Mouse (Mus musculus): ENCODE measurements around the gene Atxn10. TPM values are rescaled to one million over a fixed set of nuclear protein-coding genes. Genes with fewer than 3 reads are reported as not detected.

Gene Atxn10
- polyA plus RNA-seq, 1 experiment from 2014 or later, result 385 TPM

DNA sequence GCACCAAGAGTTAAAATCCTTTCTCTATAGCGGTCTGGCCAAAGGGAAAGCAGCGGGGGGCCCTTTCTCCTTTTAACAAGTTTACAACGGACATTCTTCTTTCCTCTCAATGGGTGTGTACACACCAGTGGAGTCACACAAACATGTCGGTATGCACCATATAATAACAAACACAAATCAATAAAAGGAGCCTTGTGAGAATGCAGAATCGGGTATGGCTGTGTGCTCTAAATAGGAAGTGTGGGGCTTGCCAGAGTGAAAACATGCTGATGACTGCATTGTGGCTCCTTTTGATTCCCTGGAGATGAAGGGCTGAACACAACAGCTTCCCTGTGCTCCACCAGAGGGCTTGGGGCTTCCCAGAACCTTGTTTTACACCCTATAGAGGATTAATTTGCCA is 128.1 kb downstream of the Atxn10 start:
- Histone ChIP-seq H3K9me3 (no peaks in the 10 kb centered on the region), H3K36me3 (peaks cover 51% of the 10 kb centered on the region), H3K4me1 (replicated peaks) (peaks cover 78% of the 10 kb centered on the region), H3K4me3 (no peak overlapping the region), H3K27me3 (ENCODE audit: insufficient read depth, poor library complexity, severe bottlenecking) (peaks cover 12% of the 10 kb centered on the region), H3K27ac (peak overlapping the region; percentile 87)
- 10% methylated on average over 5 of the region's 5 CpGs for WGBS
- DNase-seq (ENCODE audit: low spot score), result peak; percentile 63

DNA sequence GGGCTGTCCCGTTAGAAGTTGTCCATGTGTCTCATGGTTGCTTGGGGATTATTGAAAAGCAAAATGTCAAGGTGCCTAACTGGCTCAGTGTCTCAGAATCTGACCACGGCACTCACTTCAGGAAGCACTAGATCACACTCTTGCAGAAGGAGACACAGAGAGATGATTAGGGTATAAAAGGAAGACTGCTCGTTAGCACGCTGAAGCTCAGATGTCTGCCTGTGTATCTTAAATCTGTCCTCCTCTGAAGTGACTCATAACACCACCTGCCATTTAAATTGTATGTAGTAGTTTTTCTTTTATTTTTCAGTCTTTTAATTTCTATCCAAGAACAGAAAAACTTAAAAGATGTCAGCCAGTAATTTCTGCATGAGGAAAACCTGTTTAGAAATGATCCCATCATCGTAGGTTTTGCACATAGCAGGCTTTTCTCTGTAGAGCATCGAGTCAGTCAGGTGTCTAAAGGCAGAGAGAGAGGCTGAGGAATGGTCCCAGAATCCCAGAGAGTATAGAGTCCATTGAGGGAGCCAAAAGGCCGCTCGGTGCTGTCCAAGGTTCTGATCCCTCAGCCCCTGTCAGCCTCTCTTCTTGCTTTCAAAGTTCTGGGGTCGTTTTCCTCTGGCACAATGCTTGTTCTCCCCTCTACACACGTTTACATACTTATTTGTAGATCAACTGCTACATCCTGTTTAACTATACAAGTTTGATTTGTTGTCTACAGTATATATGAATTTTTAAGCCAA is 128.9 kb downstream of the Atxn10 start:
- WGBS, result 47% methylated on average over 10 of the region's 10 CpGs
- Histone ChIP-seq H3K4me3 (no peak overlapping the region), H3K4me1 (replicated peaks) (peaks cover 70% of the 10 kb centered on the region)

DNA sequence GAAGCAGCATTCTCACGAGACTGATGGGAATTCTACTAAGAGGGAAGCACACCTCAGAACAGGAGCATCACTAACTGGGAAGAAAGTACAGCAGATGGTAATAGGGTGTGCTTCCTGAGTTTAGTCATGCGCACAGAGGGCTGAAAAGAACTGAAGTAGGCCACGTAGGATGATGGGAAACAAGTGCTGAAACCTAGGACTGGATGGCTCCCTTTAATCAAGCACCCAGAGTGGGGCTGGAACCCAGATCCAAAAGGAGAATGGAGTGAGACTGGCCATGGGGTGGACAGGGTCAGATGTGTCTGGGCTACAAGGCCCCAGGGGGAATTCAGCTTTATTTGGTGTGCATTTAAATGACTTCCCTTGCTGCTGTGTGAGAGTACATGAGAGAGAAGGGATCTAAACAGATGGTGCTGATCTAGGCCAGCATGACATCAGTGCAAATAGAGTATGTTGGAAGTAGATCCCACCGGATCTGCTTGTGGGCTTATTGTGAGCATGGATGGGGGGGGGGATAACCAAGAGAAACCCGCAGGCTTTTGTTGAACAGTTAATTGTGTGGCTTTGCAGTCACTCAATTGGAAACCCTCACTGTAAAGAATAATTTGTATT is 130.5 kb downstream of the Atxn10 start:
- 88% methylated on average over 5 of the region's 5 CpGs for WGBS
- H3K4me3 ChIP-seq, result no peak overlapping the region
- no peak for DNase-seq (ENCODE audit: low spot score)
- H3K27me3 ChIP-seq (ENCODE audit: insufficient read depth, poor library complexity, severe bottlenecking), result peaks cover 12% of the 10 kb centered on the region
- peaks cover 67% of the 10 kb centered on the region for H3K36me3 ChIP-seq
- peaks cover 54% of the 10 kb centered on the region for H3K4me1 ChIP-seq (replicated peaks)
- H3K9me3 ChIP-seq, result no peaks in the 10 kb centered on the region
- H3K27ac ChIP-seq, result peak overlapping the region; percentile 87

More for the DNA sequence above, 128.9 kb downstream of the Atxn10 start:
- Histone ChIP-seq H3K27me3 (ENCODE audit: insufficient read depth, poor library complexity, severe bottlenecking) (peaks cover 12% of the 10 kb centered on the region), H3K36me3 (peaks cover 59% of the 10 kb centered on the region), H3K9me3 (no peaks in the 10 kb centered on the region), H3K27ac (peak overlapping the region; percentile 87)
- peak; percentile 35 for DNase-seq (ENCODE audit: low spot score)

DNA sequence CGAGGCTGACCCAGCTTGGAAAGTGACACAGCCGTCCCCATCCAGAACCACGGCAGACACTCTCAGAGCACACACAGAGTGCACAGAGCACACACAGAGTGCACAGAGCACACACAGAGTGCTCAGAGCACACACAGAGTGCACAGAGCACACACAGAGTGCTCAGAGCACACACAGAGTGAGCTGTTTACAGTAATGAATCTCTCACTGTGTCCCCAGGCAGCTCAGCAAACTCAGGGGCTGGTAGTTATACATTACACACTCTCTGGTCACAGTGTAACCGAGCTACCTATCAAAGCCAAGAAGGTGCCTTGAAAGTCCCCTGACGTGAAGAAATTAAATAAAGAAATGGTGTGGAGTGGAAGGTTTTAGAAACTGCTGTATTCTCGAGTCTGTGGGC is 133.4 kb downstream of the Atxn10 start:
- no peak for DNase-seq (ENCODE audit: low spot score)
- peaks cover 65% of the 10 kb centered on the region for H3K36me3 ChIP-seq
- peak overlapping the region; percentile 59; the same call in 1 of the 2 replicates for H3K27ac ChIP-seq
- no peak overlapping the region for H3K4me3 ChIP-seq
- H3K9me3 ChIP-seq, result no peaks in the 10 kb centered on the region
- WGBS, result 88% methylated on average over 6 of the region's 6 CpGs
- peaks cover 26% of the 10 kb centered on the region for H3K4me1 ChIP-seq (replicated peaks)
- peaks cover 12% of the 10 kb centered on the region for H3K27me3 ChIP-seq (ENCODE audit: insufficient read depth, poor library complexity, severe bottlenecking)

DNA sequence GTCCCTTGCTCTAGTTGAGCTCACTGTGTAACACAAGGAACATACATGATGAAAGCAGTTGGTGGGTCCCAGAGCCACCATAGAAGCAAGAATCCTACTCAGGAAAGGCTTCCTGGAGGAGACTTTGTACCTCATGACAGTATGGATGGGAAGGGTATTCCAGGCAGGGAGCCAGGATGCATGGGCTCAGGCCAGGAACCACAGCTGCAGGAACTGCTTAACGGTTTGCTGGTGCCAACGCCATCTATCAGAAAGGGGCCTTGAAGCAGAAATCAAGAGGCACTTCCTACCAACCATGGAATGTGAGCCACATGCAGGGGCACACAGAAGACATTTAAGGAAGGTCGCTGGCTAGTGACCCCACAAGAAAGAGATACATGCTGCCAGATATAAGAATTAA is 138.7 kb downstream of the Atxn10 start:
- H3K36me3 ChIP-seq, result peaks cover 25% of the 10 kb centered on the region
- H3K27me3 ChIP-seq (ENCODE audit: insufficient read depth, poor library complexity, severe bottlenecking), result peaks cover 10% of the 10 kb centered on the region; the same call in 1 of the 2 replicates
- WGBS, result 91% methylated on average over 3 of the region's 3 CpGs
- H3K27ac ChIP-seq, result no peak overlapping the region
- H3K4me1 ChIP-seq (replicated peaks), result peaks cover 16% of the 10 kb centered on the region
- no peak for DNase-seq (ENCODE audit: low spot score)
- no peaks in the 10 kb centered on the region for H3K9me3 ChIP-seq
- H3K4me3 ChIP-seq, result no peak overlapping the region

DNA sequence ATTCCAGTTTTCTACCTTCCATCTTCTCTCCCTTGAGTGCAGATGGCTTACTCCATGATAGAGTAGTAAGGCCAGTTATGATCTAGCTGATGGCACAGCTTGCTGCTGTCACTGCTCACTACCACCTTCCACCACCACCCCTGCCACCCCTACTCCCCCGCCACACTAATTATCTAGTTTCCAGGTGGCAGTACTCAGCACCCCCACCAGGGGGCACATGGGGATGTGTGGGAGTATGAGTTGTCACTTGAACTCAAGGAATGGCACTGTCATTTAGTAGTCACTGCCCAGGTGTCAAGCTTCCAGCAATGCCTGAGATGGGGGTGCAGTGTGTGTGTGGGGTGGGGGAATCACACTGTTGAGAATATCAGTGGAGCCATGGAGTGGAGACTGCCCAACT is 141.5 kb downstream of the Atxn10 start:
- H3K9me3 ChIP-seq, result no peaks in the 10 kb centered on the region
- no peak overlapping the region for H3K27ac ChIP-seq
- DNase-seq (ENCODE audit: low spot score), result peak; percentile 77
- H3K36me3 ChIP-seq, result peaks cover 5% of the 10 kb centered on the region
- peaks cover 35% of the 10 kb centered on the region for H3K27me3 ChIP-seq (ENCODE audit: insufficient read depth, poor library complexity, severe bottlenecking)
- H3K4me3 ChIP-seq, result no peak overlapping the region
- 16% methylated on average over 1 of the region's 1 CpGs for WGBS
- H3K4me1 ChIP-seq (replicated peaks), result peaks cover 45% of the 10 kb centered on the region

DNA sequence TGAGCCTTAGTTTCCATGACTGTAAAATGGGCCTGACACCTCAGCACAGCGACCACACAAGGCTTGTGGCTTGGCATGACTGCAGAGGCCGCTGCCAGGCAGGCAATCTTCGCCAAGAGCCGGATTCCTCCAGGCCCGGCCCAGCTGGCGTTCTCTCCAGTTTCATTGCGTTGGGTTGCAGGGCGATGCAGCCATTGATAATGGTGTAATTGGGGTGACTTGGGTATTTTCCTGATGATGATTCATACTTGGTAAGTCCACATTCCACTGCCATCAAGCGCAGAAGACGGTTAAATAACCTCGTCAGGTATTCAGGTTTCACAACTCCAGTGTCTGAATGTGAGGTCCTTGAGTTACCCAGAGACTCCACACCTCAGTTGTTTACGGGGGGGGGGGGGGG is 143.3 kb downstream of the Atxn10 start:
- DNase-seq (ENCODE audit: low spot score), result no peak
- peaks cover 50% of the 10 kb centered on the region for H3K27me3 ChIP-seq (ENCODE audit: insufficient read depth, poor library complexity, severe bottlenecking)
- WGBS, result 85% methylated on average over 12 of the region's 12 CpGs
- no peak overlapping the region for H3K4me3 ChIP-seq
- H3K4me1 ChIP-seq (replicated peaks), result peaks cover 54% of the 10 kb centered on the region
- H3K27ac ChIP-seq, result no peak overlapping the region
- no peaks in the 10 kb centered on the region for H3K9me3 ChIP-seq
- H3K36me3 ChIP-seq, result 0 out of 2 replicates have a peak, but pooled peaks cover 2% of the 10 kb centered on the region

DNA sequence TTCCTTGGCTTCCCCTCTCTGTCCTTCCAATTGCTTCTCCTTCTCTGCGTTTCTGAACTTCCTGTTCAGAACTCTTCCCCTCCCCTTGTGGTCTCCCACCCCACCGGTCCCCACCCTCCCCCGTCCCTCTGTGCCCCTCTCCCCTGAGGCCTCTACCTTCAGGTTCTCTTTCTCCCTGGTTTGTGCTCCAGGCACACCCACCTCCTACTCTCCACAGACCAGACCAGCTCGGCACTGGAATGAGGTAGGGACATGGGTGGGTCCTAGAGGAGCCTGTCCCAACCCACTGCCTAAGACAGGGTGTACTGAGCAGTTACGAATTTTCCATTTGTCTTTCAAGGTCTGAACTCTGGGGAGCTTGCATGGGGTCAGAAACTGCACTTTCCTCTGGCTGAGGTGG is 143.9 kb downstream of the Atxn10 start:
- 69% methylated on average over 5 of the region's 5 CpGs for WGBS
- Histone ChIP-seq H3K27ac (peak overlapping the region; percentile 81), H3K4me3 (no peak overlapping the region), H3K27me3 (ENCODE audit: insufficient read depth, poor library complexity, severe bottlenecking) (peaks cover 53% of the 10 kb centered on the region), H3K4me1 (replicated peaks) (peaks cover 54% of the 10 kb centered on the region), H3K36me3 (no peaks in the 10 kb centered on the region), H3K9me3 (no peaks in the 10 kb centered on the region)
- DNase-seq (ENCODE audit: low spot score), result no peak

DNA sequence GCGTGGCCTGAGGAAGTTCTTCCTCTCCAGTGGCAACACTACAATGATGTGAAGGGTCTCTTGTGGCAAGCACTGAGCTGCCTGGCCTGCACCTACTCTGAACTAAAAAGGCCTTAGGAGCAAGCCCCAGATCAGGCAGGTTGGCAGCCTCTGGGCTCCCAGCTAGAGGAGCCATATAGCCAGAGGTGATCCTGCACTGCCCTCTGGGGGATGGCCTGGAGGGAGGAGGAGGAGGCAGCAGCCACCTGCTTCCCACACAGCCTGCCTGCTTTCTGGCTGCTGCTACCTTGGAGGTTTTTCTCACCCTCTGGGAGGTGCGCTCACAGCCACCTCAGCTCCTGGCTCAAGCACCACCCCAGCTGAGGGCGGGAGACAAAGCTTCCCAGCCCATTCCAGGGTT is 144.6 kb downstream of the Atxn10 start:
- no peak for DNase-seq (ENCODE audit: low spot score)
- Histone ChIP-seq H3K36me3 (no peaks in the 10 kb centered on the region), H3K27ac (peak overlapping the region; percentile 81), H3K4me3 (no peak overlapping the region), H3K9me3 (no peaks in the 10 kb centered on the region), H3K27me3 (ENCODE audit: insufficient read depth, poor library complexity, severe bottlenecking) (peaks cover 53% of the 10 kb centered on the region), H3K4me1 (replicated peaks) (peaks cover 54% of the 10 kb centered on the region)
- 23% methylated on average over 3 of the region's 3 CpGs for whole genome bisulfite sequencing

DNA sequence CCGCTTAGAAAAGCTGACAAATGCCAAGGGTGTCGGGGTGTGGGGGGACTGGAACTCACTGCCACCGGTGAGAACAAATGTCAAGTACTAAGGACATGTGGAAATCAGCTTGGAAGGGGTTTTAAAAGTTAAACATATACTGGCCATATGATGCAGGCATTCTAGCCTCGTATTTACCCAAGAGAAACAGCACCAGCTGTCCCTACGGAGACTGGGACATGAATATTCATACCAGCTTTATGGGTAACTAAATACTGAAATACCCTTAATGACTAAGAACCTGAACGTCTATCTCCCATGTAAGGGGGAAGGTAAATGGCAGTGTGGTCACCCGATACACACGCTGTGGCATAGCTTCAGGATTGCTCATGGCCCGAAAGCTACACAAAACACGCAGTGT is 152.9 kb downstream of the Atxn10 start:
- peaks cover 55% of the 10 kb centered on the region for H3K27me3 ChIP-seq (ENCODE audit: insufficient read depth, poor library complexity, severe bottlenecking)
- peaks cover 3% of the 10 kb centered on the region; the same call in 1 of the 2 replicates for H3K9me3 ChIP-seq

DNA sequence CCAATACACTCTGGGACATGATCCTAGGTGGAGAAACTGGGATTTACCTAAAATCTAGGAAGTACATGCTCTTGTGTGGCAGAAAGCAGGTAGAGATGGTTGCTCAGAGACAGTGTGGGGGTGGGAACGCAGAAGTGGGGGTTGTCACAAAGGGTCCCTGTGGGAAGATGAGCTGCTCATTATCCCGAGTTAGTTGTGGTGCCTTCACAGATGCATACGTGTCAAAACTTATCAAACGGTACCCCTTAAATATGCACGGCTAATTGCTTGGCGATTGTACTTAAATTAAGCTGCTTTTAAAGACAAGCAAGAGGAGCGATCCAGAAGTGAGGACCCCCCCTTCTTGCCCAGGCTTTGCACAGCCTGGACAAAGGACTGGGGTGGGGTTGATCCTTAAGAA is 153.7 kb downstream of the Atxn10 start:
- H3K9me3 ChIP-seq, result peaks cover 3% of the 10 kb centered on the region; the same call in 1 of the 2 replicates
- no peaks in the 10 kb centered on the region for H3K36me3 ChIP-seq
- H3K27ac ChIP-seq, result peak overlapping the region; percentile 72
- no peak overlapping the region for H3K4me3 ChIP-seq
- WGBS, result 79% methylated on average over 7 of the region's 7 CpGs
- peaks cover 56% of the 10 kb centered on the region for H3K27me3 ChIP-seq (ENCODE audit: insufficient read depth, poor library complexity, severe bottlenecking)
- H3K4me1 ChIP-seq (replicated peaks), result peaks cover 36% of the 10 kb centered on the region
- DNase-seq (ENCODE audit: low spot score), result no peak

More for the DNA sequence above, 152.9 kb downstream of the Atxn10 start:
- H3K27ac ChIP-seq, result peak overlapping the region; percentile 2; the same call in 1 of the 2 replicates
- no peaks in the 10 kb centered on the region for H3K36me3 ChIP-seq
- WGBS, result 86% methylated on average over 10 of the region's 10 CpGs
- no peak overlapping the region for H3K4me3 ChIP-seq
- DNase-seq (ENCODE audit: low spot score), result no peak
- peaks cover 27% of the 10 kb centered on the region for H3K4me1 ChIP-seq (replicated peaks)

DNA sequence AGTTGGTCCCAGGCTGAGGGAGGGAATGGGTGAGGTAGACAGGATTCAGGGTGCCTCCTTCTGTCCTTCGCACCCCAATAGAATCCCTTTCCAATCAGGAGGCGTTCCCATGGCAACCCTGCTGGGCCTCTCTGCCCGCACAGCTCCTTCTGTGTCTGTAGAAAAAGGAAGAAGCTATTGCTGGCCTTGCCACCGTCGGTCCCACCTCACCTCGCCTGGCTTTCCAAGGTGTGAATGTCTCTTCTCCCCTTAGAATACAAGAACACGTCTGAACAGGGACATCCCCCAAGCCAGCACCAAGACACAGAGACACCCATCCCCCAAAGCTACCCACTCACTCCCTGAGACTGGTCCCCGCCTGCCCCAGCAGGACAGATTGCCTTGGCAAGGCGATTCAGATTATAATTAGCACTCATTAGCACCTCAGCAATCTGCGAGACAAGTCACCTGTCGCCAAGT is 158.1 kb downstream of the Atxn10 start:
- Histone ChIP-seq H3K4me1 (replicated peaks) (peaks cover 66% of the 10 kb centered on the region), H3K4me3 (no peak overlapping the region), H3K9me3 (no peaks in the 10 kb centered on the region), H3K27me3 (ENCODE audit: insufficient read depth, poor library complexity, severe bottlenecking) (peaks cover 84% of the 10 kb centered on the region), H3K36me3 (no peaks in the 10 kb centered on the region), H3K27ac (peak overlapping the region; percentile 78)
- WGBS, result 8% methylated on average over 11 of the region's 11 CpGs
- DNase-seq (ENCODE audit: low spot score), result peak; percentile 43

DNA sequence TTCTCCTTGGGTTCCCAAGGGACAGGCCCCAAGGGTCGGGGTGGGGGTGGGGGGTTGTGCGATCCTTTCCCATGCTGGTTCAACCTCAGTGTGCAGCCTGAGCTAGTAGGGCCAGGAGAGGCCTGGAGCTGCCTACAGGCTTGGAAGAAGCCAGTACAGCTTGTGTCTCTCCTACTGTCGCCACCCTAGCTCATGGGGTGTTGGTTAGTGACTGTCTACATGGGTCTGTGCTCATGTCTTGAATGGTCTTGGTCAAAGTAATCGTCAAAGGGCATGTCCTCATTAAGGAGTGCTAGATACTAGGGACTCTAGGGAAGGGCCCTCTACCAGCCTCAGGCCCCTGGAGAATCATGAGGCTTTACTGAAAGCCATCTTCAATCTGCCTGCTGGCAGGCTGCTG is 161.5 kb downstream of the Atxn10 start:
- DNase-seq (ENCODE audit: low spot score), result no peak
- H3K4me3 ChIP-seq, result peak overlapping the region; percentile 20; the same call in 1 of the 2 replicates
- H3K9me3 ChIP-seq, result no peaks in the 10 kb centered on the region
- peaks cover 63% of the 10 kb centered on the region for H3K4me1 ChIP-seq (replicated peaks)
- 79% methylated on average over 4 of the region's 4 CpGs for WGBS
- peak overlapping the region; percentile 89 for H3K27ac ChIP-seq
- no peaks in the 10 kb centered on the region for H3K36me3 ChIP-seq
- peaks cover 71% of the 10 kb centered on the region for H3K27me3 ChIP-seq (ENCODE audit: insufficient read depth, poor library complexity, severe bottlenecking)

Data from hindbrain, embryonic 10.5 days (tissue).